ENCODE assay signal across 1 mouse cellular context in genomic region chr4:135439904-135440522, GRCm38 (mm10).
A peak's percentile ranks its signal among the peaks of the same experiment; 100 is the strongest.
TF ChIP-seq lines count a peak whose summit lies in the region.

No protein-coding gene starts in this region.

TF ChIP-seq in MEL, 35 proteins besides CTCF, POLR2A, EP300 and RAD21:
- TF ChIP-seq SMC3 (IDR thresholded peaks at IDR 0.05; ENCODE audit: low read depth, low read length) (peak; percentile 31), TBP (IDR thresholded peaks at IDR 0.05; ENCODE audit: low read depth, low read length) (peak; percentile 71), ZC3H11A (IDR thresholded peaks at IDR 0.05; ENCODE audit: low read depth, low read length) (0 out of 2 replicates have a peak, but pooled peaks have one; percentile 9), MAFK (IDR thresholded peaks at IDR 0.05; ENCODE audit: borderline replicate concordance, low read depth, low read length) (peak; percentile 66; the same call in 1 of the 2 replicates), HCFC1 (IDR thresholded peaks at IDR 0.05; ENCODE audit: low read depth, low read length) (no peak; the same call in 1 of the 2 replicates), BHLHE40 (IDR thresholded peaks at IDR 0.05; ENCODE audit: borderline replicate concordance, low read depth, low read length) (peak; percentile 64; the same call in 1 of the 2 replicates), TAL1 (IDR thresholded peaks at IDR 0.05; ENCODE audit: low read length) (peak; percentile 90), MXI1 (IDR thresholded peaks at IDR 0.05; ENCODE audit: low read depth, low read length) (peak; percentile 44), UBTF (IDR thresholded peaks at IDR 0.05; ENCODE audit: borderline replicate concordance, insufficient read depth, low read depth, low read length) (no peak), E2F4 (IDR thresholded peaks at IDR 0.05; ENCODE audit: borderline replicate concordance, low read depth, low read length) (no peak), ELF1 (IDR thresholded peaks at IDR 0.05; ENCODE audit: low read depth, low read length) (peak; percentile 47; the same call in 1 of the 2 replicates), TCF12 (IDR thresholded peaks at IDR 0.05; ENCODE audit: low read depth, low read length) (peak; percentile 95), JUND (IDR thresholded peaks at IDR 0.05; ENCODE audit: low read depth, low read length) (0 out of 2 replicates have a peak, but pooled peaks have one; percentile 20), POLR2AphosphoS5 (IDR thresholded peaks at IDR 0.05; ENCODE audit: borderline replicate concordance, low read depth, low read length) (no peak), USF2 (IDR thresholded peaks at IDR 0.05; ENCODE audit: borderline replicate concordance in 1 of 2, insufficient read depth in 1 of 2, low read depth in 1 of 2, low read length in 2 of 2) (no peak), MYB (IDR thresholded peaks at IDR 0.05; ENCODE audit: low read depth, low read length) (peak; percentile 96), MYC (IDR thresholded peaks at IDR 0.05; ENCODE audit: low read depth, low read length) (no peak), GATA1 (IDR thresholded peaks at IDR 0.05; ENCODE audit: low read depth, low read length) (peak; percentile 97), ZKSCAN1 (IDR thresholded peaks at IDR 0.05; ENCODE audit: low read depth, low read length) (no peak), ZNF384 (IDR thresholded peaks at IDR 0.05; ENCODE audit: low read depth, low read length) (peak; percentile 37), ZMIZ1 (IDR thresholded peaks at IDR 0.05; ENCODE audit: low read depth, low read length) (peak; percentile 58; the same call in 1 of the 2 replicates), MEF2A (IDR thresholded peaks at IDR 0.05; ENCODE audit: extremely low read depth, insufficient replicate concordance, low read depth, low read length, poor library complexity, severe bottlenecking) (0 out of 2 replicates have a peak, but pooled peaks have one; percentile 40), GABPA (IDR thresholded peaks at IDR 0.05; ENCODE audit: low read depth, low read length) (no peak), KAT2A (conservative IDR thresholded peaks at IDR 0.05; ENCODE audit: low read depth, low read length) (peak; percentile 53), MAX (IDR thresholded peaks at IDR 0.05; ENCODE audit: low read length) (peak; percentile 76), MAZ (IDR thresholded peaks at IDR 0.05; ENCODE audit: low read depth, low read length) (peak; percentile 27; the same call in 1 of the 2 replicates), CHD1 (IDR thresholded peaks at IDR 0.05; ENCODE audit: low read depth, low read length) (0 out of 2 replicates have a peak, but pooled peaks have one; percentile 61), POLR2AphosphoS2 (IDR thresholded peaks at IDR 0.05; ENCODE audit: low read length) (no peak; the same call in 1 of the 2 replicates), NRF1 (IDR thresholded peaks at IDR 0.05; ENCODE audit: insufficient read depth, low read depth, low read length, poor library complexity, severe bottlenecking) (no peak), RCOR1 (IDR thresholded peaks at IDR 0.05; ENCODE audit: low read depth, low read length) (peak; percentile 83), CHD2 (IDR thresholded peaks at IDR 0.05; ENCODE audit: low read length) (no peak), ETS1 (IDR thresholded peaks at IDR 0.05; ENCODE audit: low read depth, low read length) (peak; percentile 80), USF1 (IDR thresholded peaks at IDR 0.05; ENCODE audit: low read depth, low read length) (0 out of 2 replicates have a peak, but pooled peaks have one; percentile 18), SIN3A (IDR thresholded peaks at IDR 0.05; ENCODE audit: low read length) (peak; percentile 86), NELFE (IDR thresholded peaks at IDR 0.05; ENCODE audit: low read depth, low read length) (peak; percentile 52)
